Mouse (Mus musculus): ENCODE measurements around the gene Rnf149. TPM values are rescaled to one million over a fixed set of nuclear protein-coding genes. Genes with fewer than 3 reads are reported as not detected.

Rnf149 gene
- polyA plus RNA-seq, 1 experiment from 2014 or later = 21.2 TPM

DNA sequence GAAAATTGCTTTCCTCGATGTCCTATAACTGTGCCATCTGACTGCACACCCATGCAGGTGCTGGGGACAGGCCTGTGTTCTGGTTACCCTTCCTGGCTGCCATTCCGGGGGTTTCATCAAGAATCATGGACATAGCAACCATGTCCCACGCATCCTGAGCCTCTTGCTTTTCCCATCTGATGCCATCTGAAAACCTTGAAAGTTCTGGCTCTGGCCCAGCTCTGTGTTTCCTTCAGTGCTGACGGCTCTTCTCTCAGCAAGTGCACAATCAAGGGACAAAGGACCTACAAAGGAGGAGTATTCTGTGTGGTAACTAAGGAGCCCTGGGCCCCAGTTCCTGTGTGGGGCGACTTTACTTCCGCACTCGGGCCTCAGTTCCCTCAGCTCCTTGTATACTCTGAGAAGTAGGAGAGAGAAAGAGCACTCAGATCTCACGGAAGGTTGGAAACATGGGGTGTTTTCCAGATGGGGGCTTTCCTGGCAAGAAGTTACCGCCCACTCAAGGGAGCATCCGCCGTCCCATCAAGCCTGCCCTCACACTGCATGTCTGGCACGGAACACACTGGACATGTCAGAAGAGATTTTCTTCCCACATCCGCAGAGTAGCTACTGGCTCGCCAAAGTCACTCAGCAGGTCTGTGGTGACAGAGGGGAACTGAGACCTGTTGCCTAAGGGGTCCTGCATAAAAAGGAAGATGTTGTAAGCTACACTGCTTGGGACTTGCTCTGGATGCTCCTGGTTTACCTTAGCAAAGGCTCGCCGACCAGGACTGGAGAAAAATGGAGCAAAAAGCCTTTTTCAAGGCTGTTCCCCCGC, 74.2 kb downstream of the Rnf149 start:
- Histone ChIP-seq H3K4me3 (ENCODE audit: low read length) (no peak overlapping the region), H3K4me2 (ENCODE audit: low read length) (no peak overlapping the region), H3K27me3 (replicated peaks; ENCODE audit: control insufficient read depth, insufficient read depth, low read length) (no peaks in the 10 kb centered on the region), H3K4me1 (ENCODE audit: control insufficient read depth, insufficient read depth, low read depth, low read length) (no peaks in the 10 kb centered on the region), H3K27ac (ENCODE audit: low read depth, low read length) (no peak overlapping the region), H3K9ac (ENCODE audit: low read depth, low read length) (no peak overlapping the region), H3K36me3 (ENCODE audit: control insufficient read depth, insufficient read depth, low read length) (no peaks in the 10 kb centered on the region), H3K9me3 (ENCODE audit: control insufficient read depth, low read length) (no peaks in the 10 kb centered on the region)
- 77% methylated on average over 17 of the region's 17 CpGs for WGBS
- no peak for ATAC-seq

Other genes starting within 250 kb of the Rnf149 start
- gene Rpl31, start 209.6 kb downstream of the Rnf149 start, polyA plus RNA-seq (2015; fragmentation: Nextera tagmentation; extraction: Ambion mirVana) = 257 and 276 TPM in 2 replicates
- gene Tbc1d8, start 98.7 kb downstream of the Rnf149 start, polyA plus RNA-seq (2015; fragmentation: Nextera tagmentation; extraction: Ambion mirVana) = 9.9 and 12.3 TPM in 2 replicates
- 11.3 and 11.4 TPM in 2 replicates for gene Cnot11, start 42.4 kb downstream of the Rnf149 start, polyA plus RNA-seq (2015; fragmentation: Nextera tagmentation; extraction: Ambion mirVana)
- gene Creg2, start 74.1 kb upstream of the Rnf149 start, polyA plus RNA-seq (2015; fragmentation: Nextera tagmentation; extraction: Ambion mirVana) = 9.4 and 12.5 TPM in 2 replicates
- 0.23 and 0.30 TPM in 2 replicates for gene Rfx8, start 143.6 kb upstream of the Rnf149 start, polyA plus RNA-seq (2015; fragmentation: Nextera tagmentation; extraction: Ambion mirVana)
- gene Gm3646, start 227.9 kb upstream of the Rnf149 start, polyA plus RNA-seq (2015; fragmentation: Nextera tagmentation; extraction: Ambion mirVana) = not detected in 2 replicates

Data from hindbrain, embryonic 16.5 days (tissue).